Mouse (Mus musculus): ENCODE measurements around the gene Clasp1.

The Clasp1 gene

DNA sequence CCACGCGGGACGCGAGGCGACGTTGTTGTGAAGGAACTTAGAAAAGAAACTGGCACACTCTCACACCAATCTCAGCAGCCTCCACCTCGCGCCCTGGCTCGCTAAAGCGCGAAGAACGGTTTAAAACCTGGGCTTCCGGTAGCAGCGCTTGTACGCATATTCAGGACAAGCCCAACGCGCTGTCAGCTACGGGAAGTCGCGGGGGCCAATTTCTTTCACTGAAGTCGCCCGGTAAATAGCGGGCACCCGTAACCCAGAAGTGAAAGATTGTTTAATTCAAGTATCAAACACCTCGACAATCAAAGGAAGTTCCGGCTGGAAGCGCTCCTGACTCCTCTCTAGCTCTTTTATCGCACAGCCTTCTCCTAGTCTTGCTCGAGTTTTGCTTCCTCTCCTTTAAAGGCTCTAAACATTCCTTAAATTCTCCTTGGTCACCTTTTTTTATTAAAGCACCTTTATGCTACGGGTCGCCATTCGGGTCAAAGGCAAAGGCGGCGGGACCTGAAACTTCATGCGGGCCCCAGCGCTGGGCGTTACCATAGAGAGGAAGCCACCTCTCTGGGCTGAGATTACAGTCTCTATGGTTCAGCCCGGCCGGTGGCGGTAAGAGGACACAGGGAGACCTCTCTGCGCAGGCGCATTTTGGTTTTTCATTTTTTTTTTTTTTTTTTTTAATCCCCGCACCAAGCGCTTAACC, at the start of gene Clasp1:
Gene Clasp1, plus strand, starts transcription at position 302 of the 697 bp plus-strand sequence.
- peak; percentile 95 for DNase-seq (ENCODE audit: low spot score)

DNA sequence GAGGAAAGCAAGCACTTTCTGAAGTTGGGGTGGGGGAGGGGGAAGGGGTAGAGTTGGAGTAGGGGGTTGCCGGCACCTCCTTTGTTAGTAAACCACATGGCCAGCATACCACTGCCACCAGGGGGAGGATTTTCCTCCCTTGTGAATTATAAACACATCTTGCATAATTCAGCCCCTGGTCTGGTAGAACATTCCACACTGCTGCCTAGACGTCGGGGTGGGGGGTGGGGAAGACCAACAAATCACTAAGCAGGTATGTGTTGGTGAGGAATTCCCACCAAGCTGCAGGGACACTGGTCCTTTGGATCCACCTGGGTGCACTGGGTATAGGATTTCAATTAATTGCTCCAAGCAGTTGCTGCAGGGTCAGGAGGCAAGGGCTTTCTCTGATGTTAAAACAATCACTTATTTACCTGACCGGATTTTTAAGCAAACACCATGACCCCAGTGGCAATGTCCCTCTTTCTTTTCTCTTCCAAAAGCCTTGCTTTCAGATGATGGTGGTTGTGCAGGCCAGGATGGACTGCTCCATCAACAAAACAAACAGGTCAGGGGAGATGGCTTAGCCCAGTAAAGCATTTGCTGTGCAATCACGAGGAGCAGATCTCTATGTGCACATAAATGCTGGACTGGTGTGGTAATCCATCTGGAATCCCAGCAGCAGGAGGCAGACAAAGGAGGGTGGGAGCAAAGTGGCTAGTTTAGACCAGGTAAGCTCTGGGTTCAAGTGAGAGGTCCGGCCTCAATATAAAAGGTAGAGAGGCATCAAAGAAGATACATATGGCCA, 45.0 kb upstream of the Clasp1 start:
- DNase-seq (ENCODE audit: low spot score), result peak; percentile 35

DNA sequence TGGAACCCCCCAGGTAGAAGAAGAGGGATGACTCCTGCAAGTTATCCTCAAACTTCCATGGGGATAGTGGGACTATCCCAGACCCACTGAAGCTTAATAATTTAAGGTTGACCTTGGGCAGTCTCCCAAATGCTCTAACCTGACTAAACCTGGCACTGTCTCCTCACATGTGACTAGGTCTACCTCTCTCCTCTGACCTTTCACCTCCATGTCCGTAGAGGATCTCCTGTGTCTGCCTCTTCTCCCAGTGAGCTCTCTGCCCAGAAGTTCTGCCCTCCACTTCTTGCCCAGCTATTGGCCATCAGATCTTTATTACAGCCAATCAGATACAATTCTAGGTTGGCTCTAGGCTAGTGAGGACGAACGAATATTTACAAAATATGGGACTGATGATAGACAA, 38.9 kb upstream of the Clasp1 start:
- no peak for DNase-seq (ENCODE audit: low spot score)

DNA sequence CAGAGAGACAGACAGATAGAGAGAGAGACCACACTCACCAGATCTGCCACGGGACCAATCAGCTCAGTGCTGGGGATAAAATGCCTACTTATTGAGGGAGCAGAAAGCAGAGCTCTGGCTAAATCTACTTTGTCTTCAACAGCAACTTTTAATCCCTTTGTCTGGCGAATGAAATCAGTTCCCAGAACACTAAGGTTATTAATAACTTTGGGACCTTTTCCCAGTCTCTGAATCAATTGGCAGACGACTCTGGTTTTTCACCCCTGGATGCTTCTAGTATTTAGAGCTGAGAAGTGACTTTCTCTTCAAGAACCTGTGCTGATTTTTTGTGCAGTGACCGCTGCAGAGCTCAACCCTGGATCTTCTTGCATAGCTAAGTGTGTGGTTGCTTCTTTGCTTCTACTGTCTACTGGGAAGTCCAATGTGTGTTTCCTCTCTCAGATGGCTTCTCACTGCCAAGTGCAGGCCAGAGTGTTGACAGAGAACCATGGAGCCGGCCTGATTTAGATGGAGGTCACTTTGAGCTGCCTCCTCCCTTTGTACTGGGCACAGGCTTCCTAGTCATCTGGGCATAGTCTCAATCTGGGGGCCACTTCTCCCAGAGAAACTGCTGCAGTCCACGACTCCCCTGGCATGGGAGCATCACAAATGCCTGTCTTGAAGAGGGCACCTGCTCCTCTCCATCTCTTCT, 29.6 kb upstream of the Clasp1 start:
- no peak for DNase-seq (ENCODE audit: low spot score)

DNA sequence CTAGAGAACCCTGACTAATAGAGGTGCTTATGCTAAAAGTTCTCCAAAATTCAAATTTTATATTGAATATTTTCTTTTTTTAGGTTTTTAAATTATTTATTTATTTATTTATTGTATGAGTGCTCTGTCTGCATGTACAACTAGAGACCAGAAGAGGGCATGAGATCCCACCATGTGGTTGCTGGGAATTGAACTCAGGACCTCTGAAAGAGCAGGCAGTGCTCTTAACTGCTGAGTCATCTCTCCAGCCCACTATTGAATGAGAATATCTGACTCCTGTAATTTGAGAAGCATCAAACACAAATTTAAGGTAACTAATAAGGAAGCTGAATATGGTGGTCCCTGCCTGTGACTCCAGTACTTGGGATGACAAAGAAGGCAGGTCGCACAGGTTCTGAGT, 20.9 kb upstream of the Clasp1 start:
- DNase-seq (ENCODE audit: low spot score), result no peak

DNA sequence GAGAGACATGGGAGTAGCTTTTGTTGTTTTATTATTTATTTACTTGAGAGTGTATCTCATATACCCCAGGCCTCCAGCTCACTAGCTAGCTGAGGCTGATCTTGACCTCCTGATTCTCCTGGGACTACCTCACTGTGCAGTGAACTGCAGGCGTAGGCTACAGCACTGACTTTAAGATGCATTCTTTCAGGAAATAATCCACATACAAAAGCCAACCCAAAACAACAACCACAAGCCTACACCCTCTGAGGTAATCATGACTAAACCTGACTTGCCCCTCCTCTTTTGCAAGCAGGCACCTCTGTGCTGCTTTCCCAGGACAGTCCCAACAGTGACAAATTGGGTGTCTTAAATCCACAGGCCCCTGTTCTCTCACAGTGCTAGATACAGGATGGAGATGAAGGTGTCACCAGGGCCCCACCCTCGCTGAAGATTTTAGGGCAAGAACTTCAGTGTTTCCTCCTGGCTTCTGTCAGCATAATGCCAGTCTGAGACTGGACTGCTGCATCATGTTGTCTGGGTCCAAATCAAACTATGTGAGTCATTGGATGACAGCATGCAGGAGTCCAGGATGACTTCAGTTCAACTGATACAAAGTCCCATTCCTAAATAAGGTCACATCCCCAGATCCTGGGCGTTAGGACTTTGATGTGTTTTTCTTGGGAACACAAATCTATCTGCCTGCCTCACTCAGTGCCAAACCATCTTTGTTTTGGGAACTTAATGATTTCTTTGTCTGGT, 20.0 kb upstream of the Clasp1 start:
- no peak for DNase-seq (ENCODE audit: low spot score)

DNA sequence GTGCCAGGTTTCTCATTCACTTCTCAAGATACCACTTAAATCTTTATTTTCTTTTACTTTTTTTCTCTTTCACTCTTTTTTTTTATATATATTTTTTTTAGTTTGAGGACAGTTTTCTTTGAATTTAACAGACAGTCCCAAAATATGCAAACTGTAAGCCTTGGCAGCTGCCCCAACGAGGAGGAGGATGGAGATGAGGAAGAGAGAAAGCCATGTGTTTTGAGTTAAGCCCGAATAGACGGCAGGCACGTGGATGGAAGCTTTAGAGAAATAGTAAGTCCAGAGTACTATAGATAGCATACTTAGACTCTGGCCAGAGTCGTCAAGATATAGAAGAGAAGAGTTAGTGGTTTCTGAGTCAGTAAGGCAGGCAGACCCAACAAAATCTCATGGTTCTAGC, 11.1 kb upstream of the Clasp1 start:
- no peak for DNase-seq (ENCODE audit: low spot score)

DNA sequence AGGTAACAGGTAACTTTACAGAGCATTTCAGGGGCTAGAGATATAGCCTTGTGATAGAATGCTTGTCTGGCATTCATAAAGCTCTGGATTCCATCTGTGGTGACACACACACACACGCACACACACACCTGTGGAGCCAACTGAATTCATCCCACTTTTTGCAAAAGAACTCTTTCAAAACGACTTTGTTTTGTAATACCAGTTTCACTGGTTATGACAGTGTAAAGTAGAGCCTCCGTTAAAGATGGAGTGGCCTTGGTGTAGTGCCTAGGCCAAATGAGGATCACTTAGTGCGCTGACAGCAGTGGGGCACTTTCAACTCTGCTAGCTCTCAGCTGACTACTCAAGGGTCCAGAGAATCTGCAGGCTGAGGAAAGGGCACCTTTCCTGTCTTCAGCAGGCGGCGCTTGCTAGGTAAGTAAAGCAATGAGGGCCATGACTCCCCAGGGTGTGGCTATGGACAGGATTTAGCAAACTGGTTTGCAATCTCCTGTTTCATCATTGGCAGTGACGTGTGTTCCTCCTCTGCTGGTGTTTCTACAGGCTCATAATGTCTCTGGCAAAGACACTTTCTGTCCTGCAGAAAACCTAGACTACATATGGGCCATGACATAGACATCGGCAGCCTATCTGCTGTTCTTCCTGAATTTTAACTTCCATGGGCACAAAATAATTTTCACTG, 8.6 kb upstream of the Clasp1 start:
- DNase-seq (ENCODE audit: low spot score), result no peak

DNA sequence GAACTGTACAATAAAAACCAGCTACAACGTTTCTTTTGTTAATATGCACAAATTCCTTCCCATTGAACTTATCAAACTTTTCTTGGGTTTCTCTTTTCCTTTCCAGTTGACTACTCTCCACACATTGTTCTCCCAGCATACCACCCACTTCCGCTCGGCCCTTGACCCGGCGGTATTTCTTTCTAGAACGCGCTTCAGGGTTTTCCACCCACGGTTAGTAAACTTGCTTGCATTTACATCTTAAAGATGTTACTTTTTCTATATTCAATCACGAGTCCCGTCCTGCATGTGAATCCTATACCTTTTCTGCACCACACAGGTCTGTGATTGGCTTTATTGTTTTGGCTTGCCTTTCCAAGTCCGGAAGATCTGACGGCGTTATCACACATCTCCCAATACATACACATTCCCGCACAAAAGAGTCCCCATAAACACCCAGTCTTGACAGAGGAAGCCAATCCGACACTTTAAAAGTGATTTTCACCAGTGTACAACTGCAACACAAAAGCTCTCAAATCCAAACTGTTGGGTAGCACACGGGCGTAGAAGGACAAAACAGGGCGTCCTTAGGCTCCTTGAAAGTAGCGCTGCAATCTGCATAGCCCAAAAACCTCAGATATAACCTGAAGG, 616 bp upstream of the Clasp1 start:
- peak; percentile 85 for DNase-seq (ENCODE audit: low spot score)

DNA sequence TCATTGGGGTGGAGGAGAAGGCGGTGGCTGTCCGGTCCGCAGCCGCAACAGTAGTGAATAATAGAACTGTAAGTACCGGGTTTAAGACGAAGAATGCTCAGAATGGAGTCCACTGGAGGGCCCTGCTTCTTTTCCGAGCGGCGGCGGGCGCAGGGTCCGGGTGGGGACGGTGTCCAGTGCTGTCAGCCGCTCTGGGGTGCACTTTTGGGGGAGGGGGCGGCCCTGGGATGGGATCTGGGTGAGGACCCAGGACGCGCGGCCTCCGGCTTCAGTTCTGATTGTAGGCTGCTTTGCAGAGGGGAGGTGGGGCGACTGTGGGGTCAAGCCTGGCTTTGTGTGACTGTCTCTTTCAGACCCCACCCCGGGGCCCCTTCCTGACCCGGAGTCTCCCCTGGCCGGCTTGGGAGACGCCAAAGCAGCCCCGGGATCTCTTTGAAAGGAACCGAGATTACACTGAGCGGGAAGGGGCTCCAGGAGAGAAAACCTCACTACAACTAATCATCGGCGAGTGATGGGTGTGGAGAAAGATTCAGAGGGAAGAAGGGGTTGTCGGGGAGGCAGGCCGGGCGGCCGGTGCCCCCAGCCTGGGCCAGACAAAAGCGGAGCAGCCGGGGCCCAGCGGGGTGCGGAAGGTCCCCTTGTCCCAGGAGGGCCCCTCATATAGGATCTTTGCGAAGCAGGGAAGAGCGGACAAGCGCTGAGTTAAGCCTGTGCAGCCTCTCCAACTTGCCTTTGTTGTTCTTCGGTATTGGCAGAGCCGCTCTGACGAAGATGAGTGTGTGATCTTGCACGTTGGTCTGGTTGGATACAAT, 802 bp downstream of the Clasp1 start:
- DNase-seq (ENCODE audit: low spot score), result peak; percentile 71

DNA sequence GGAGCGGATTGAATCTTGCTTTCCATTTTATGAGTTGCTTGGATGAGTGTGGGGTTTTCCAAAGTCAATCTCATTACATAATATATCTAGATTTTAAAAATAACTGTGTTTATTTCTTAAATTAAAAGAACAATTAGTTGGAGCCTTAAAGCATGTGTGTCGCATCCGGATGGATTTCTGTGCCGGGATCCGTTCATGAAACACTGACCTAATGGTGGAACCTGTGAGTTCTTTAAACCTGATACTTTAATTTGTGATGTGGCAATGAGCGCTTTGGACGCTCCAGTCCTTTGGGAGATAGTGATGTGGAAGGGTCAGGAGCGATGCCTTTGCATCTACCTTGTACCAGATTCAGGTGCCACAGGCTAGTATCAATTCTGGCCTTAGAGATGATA, 1.4 kb downstream of the Clasp1 start:
- no peak for DNase-seq (ENCODE audit: low spot score)

DNA sequence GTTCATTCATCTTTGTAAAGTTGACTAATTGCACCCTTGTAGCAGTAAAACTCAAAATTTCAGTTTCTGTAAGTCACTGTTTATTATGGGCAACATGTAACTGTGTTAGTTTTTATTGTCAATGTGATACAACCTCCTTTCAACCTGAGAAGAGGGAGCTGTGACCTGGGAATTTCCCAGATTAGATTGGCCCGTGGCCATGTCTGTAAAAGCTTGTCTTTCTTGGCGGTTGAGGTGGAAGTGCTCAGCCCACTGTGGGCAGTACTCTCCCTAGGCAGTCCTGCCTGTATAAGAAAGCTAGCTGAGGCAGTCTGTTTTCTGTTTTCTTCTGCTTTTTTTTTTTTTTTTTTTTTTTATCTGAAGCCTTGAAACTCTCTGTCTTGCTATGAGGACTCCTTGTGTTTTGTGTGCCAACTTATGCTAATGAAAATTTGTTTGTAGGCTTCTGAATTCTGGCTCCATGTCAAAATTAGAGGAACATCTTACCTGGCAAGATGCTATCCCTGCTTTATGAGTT, 2.1 kb downstream of the Clasp1 start:
- DNase-seq (ENCODE audit: low spot score), result no peak

DNA sequence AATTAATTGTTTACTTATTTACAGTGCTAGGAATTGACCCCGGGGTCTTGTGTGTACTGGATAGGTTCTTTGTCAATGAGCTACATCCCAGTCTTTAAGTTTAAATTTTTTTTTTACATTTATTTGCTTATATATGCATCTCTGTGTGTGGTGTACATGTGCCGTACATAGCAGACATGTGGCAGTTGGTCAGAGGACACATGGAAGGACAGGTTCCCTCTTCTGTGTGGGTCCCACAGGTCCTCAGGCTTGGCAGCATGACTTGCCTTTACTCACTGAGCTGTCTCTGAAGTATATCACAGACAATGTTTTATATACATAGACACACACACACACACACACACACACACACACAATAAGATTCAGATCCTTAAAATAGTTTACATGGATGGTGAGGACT, 3.4 kb downstream of the Clasp1 start:
- DNase-seq (ENCODE audit: low spot score), result no peak

DNA sequence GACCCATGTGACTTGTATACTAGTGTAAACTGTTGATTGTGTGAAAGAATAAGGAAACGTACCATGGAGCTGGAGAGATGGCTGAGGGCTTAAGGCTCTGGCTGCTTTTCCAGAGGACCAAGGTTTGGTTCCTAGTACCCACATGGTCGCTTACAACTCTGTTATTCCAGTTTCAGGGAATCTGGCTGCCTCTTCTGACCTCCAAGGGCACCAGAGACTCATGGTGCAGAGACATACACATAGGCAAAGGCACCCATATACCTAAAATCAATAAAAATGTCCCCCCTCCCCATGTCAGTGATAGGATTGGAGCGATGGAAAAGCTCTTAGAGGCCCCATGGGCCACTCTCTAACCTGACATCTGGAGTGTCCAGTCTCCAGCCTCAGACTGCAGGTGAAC, 5.1 kb downstream of the Clasp1 start:
- no peak for DNase-seq (ENCODE audit: low spot score)

DNA sequence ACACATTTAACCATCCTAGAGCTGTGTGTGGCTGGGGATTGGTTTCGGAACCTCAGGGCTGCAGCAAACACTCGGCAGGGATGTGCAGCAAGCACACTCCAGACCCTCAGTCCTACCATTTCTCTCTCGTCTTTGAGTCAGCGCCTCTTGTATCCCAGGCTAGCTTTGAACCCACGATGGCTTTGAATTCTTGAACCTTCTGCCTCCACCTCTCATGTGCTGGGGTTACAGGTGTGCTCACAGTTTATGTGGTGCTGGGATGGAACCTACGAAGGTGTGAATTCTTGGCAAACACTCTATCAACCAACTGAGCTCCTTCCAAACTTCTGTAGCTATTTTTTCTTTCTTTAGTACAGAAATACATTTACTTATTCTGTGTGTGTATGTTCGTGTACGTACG, 9.0 kb downstream of the Clasp1 start:
- DNase-seq (ENCODE audit: low spot score), result no peak

DNA sequence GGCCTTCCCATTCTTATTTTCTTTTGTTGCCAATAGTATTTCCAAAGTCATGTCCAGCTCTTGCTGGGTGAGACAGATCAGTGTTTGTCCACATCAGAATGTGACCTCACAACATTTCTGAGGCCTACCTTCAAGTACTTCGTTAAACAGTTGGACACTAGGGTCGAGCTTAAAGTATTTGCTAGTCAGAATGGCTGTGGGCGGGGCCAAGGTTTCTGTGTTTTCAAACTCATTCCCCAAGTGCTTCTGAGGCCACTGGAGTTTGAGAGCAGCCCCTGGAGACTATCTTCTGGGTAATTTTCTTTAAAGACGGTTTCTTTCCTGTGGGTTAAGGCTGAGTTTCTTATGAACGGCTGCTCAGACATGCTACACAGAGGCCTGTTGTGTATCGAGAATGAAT, 9.7 kb downstream of the Clasp1 start:
- no peak for DNase-seq (ENCODE audit: low spot score)

DNA sequence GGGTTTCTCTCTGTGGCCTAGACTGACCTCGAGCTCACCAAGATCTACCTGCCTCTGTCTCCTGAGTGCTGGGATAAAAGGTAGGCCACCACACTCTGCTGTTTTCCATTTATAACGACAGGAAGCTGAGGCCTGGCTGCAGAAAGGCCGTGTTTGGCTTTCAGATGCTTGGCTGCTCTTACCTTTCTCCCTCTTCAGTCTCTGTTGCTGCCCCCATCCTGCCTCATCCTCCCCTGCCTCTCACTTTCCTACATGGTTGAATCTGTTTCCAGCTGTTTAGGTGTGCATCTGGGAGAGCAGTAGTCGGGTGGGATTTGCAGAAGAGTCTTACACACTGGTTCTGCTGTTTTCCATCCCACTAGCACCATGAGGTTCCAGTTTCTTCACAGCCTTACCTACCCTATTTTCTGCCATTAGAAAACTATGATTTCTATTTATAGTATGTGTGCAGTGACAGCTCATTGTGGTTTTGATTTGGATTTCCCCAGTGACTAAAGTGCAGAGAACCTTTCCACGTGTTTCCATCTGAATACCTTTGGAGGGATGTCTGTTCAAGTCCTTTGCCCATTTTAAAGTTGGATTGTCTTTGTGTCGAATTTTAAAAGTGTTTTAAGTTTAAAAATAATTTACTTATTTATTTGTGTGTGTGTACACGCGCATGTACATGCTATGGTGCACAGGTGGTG, 10.9 kb downstream of the Clasp1 start:
- no peak for DNase-seq (ENCODE audit: low spot score)

DNA sequence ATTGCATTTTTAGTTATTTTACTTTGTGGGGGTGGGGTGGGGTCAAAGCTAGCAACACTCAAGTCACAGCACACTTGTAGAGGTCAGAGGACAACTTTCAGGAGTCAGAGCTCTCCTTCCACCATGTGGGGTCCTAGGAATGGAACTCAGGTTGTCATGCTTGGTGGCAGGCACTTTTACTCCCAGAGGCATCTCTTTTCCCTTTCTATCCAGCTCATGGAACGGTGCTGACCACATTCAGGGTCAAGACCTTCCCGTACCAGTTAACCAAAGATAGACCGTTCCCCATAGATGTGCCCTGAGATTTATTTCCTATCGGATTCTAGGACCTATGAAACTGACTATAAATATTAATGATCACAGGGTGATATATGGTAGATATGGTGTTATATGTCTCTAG, 13.1 kb downstream of the Clasp1 start:
- no peak for DNase-seq (ENCODE audit: low spot score)

DNA sequence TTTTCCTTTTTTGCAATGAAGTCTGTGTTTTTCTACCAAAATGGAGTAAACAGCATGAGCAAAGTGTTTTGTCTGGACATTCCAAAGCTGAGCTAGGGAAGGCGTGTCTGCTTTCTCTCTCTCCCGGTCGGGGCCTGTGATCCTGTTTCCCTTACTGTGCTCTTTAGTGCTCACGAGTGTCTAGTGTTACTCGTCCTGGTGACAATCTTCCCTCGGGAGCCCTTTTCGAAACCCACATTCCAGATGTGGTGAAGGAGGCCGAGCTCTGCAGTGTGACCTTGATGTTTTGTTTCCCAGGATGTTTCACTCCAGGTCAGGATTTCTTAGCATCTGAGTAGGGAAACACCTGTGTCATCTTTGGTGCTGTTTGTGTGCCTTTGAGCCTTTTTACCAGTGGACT, 13.7 kb downstream of the Clasp1 start:
- DNase-seq (ENCODE audit: low spot score), result peak; percentile 25

DNA sequence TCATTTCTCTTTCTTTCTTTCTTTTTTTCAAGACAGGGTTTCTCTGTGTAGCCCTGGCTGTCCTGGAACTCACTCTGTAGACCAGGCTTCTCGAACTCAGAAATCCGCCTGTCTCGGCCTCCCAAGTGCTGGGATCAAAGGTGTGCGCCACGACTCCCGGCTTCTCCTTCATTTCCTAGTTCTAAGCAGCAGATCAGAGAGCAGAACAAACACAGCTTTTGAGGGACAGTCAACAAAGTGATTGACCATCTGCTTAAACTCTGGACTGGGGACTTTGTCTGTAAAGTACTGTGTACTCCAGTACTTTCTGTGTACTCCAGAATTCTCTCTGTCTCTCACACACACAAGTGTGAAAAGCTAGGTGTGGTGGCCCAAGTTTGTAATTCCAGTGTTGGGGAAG, 14.1 kb downstream of the Clasp1 start:
- DNase-seq (ENCODE audit: low spot score), result no peak

Data from embryo, embryonic 10 days (tissue).